ENCODE assay signal across 28 mouse cellular contexts in genomic region chr4:139085337-139085736, GRCm38 (mm10). TPM values are rescaled to one million over a fixed set of nuclear protein-coding genes. Genes with fewer than 3 reads are reported as not detected.
"Had no signal": no experiment of that assay in that cellular context is flagged by ENCODE, and none has a peak within 500 bp of the region (broad histone marks: within the 10 kb centered on the region; RNA-seq: fewer than 3 reads in every experiment).

No protein-coding gene starts in this region.

- H3K36me3 ChIP-seq: heart, embryonic 10.5 days; heart, embryonic 12.5 days; heart, embryonic 13.5 days; heart, embryonic 15.5 days; hindbrain, embryonic 10.5 days; hindbrain, embryonic 12.5 days; hindbrain, embryonic 13.5 days; hindbrain, embryonic 15.5 days; intestine, embryonic 15.5 days; kidney, embryonic 15.5 days had no signal

- H3K27me3 ChIP-seq: intestine, embryonic 15.5 days had no signal

- H3K9ac ChIP-seq: heart, embryonic 12.5 days; heart, embryonic 13.5 days; heart, embryonic 15.5 days; hindbrain, embryonic 13.5 days; hindbrain, embryonic 14.5 days; hindbrain, embryonic 15.5 days; intestine, embryonic 15.5 days; kidney, embryonic 15.5 days had no signal

- H3K9me3 ChIP-seq: heart, embryonic 10.5 days; heart, embryonic 12.5 days; heart, embryonic 13.5 days; heart, embryonic 15.5 days; hindbrain, embryonic 10.5 days; hindbrain, embryonic 12.5 days; hindbrain, embryonic 13.5 days; hindbrain, embryonic 15.5 days; intestine, embryonic 15.5 days; kidney, embryonic 15.5 days had no signal

- H3K4me2 ChIP-seq: heart, embryonic 11.5 days; heart, embryonic 12.5 days; heart, embryonic 13.5 days; heart, embryonic 15.5 days; hindbrain, embryonic 12.5 days; hindbrain, embryonic 13.5 days; hindbrain, embryonic 14.5 days; hindbrain, embryonic 15.5 days; intestine, embryonic 15.5 days; kidney, embryonic 15.5 days had no signal

- H3K27ac ChIP-seq: heart, embryonic 10.5 days; heart, embryonic 13.5 days; heart, embryonic 15.5 days; hindbrain, embryonic 10.5 days; hindbrain, embryonic 12.5 days; hindbrain, embryonic 13.5 days; hindbrain, embryonic 14.5 days; hindbrain, embryonic 15.5 days; hindbrain, postnatal 0 days; intestine, embryonic 15.5 days; kidney, embryonic 15.5 days; kidney, postnatal 0 days; layer of hippocampus, adult 2 months had no signal

- H3K4me3 ChIP-seq: heart, embryonic 10.5 days; heart, embryonic 12.5 days; heart, embryonic 13.5 days; heart, embryonic 15.5 days; hindbrain, embryonic 10.5 days; hindbrain, embryonic 12.5 days; hindbrain, embryonic 13.5 days; hindbrain, embryonic 15.5 days; intestine, embryonic 15.5 days; kidney, embryonic 15.5 days; layer of hippocampus, adult 2 months had no signal

- ATAC-seq: intestine, embryonic 15.5 days; intestine, embryonic 16.5 days had no signal

RNA-seq across cellular contexts. Expression of gene Htr6, which starts 10.0 kb away (rescaled TPM):
- total RNA-seq: heart, postnatal 10 days; heart, postnatal 25 days; heart, postnatal 36 days; heart, postnatal 4 days; hematopoietic stem cell, adult 5-6 weeks had no signal
- polyA plus RNA-seq: heart, embryonic 10.5 days; heart, embryonic 11.5 days; heart, embryonic 12.5 days; heart, embryonic 13.5 days; heart, embryonic 14.5 days; heart, embryonic 15.5 days; heart, embryonic 16.5 days; heart, postnatal 0 days; hindbrain, embryonic 11.5 days; hindbrain, embryonic 12.5 days; inflammation-experienced regulatory T-cells, adult 6 months; intestine, embryonic 16.5 days; intestine, postnatal 0 days; kidney, adult 2 months; kidney, embryonic 15.5 days had no signal
